Mouse (Mus musculus) heart, postnatal 0 days (tissue): ENCODE results near the gene Tmem238l. TPM values are rescaled to one million over a fixed set of nuclear protein-coding genes. Genes with fewer than 3 reads are reported as not detected.

Experiments
- ATAC-seq: fragments of 200-750 bp; cut with Nextera tagmentation; 2 replicates; pipeline ENCODE4 v1.8.0; 2017; ENCODE audit warnings: low read depth, moderate number of reproducible peaks, moderate library complexity; ENCODE audit not compliant: insufficient read depth
- DNase-seq: peaks from one replicate; pipeline ENCODE4 v3.0.0-alpha.2; 2016; ENCODE audit warnings: low spot score
- H3K27ac ChIP-seq: fragments of 300-500 bp; sonication (generic); 2 replicates; pipeline ENCODE4 v1.5.1; 2014; ENCODE audit warnings: low read depth, mild to moderate bottlenecking
- H3K27me3 ChIP-seq: fragments of 300-500 bp; sonication (generic); 2 replicates; pipeline ENCODE4 v1.6.1; 2014; ENCODE audit warnings: low read length, mixed read lengths; ENCODE audit not compliant: control insufficient read depth, insufficient read depth
- H3K36me3 ChIP-seq: fragments of 300-500 bp; sonication (generic); replicated peaks from 2 replicates; pipeline ENCODE4 v1.6.1; 2014; ENCODE audit warnings: low read length, mixed read lengths; ENCODE audit not compliant: control insufficient read depth, insufficient read depth
- H3K4me1 ChIP-seq: fragments of 300-500 bp; sonication (generic); 2 replicates; pipeline ENCODE4 v1.6.1; 2014; ENCODE audit warnings: antibody characterized with exemption; ENCODE audit not compliant: control insufficient read depth, insufficient read depth
- H3K4me2 ChIP-seq: fragments of 300-500 bp; sonication (generic); 2 replicates; pipeline ENCODE4 v1.6.1; 2014; ENCODE audit warnings: low read depth, mild to moderate bottlenecking, low read length, moderate library complexity
- H3K4me3 ChIP-seq: fragments of 300-500 bp; sonication (generic); 2 replicates; pipeline ENCODE4 v1.5.1; 2014; ENCODE audit warnings: low read depth, low read length
- H3K9ac ChIP-seq: fragments of 300-500 bp; sonication (generic); replicated peaks from 2 replicates; pipeline ENCODE4 v1.6.1; 2014; ENCODE audit warnings: low read depth, low read length, mixed read lengths
- H3K9me3 ChIP-seq: fragments of 300-500 bp; sonication (generic); replicated peaks from 2 replicates; pipeline ENCODE4 v1.6.1; 2016; ENCODE audit warnings: low read length; ENCODE audit not compliant: control insufficient read depth
- CTCF ChIP-seq: IDR thresholded peaks from 2 replicates; pipeline ENCODE4 v1.5.1; 2016; ENCODE audit warnings: antibody characterized with exemption, control low read depth, low read depth
- EP300 ChIP-seq: IDR thresholded peaks from 2 replicates; pipeline ENCODE4 v1.6.1; 2016; ENCODE audit warnings: antibody characterized with exemption, low read depth
- WGBS: fragments of 180-500 bp; shearing (Covaris S2); extraction: QIAGEN DNeasy Blood & Tissue Kit; methylation state at CpG from one replicate; pipeline ENCODE4 v1.1.7; 2014; 5-methylcytosine and 5-hydroxymethylcytosine counted together
- polyA plus RNA-seq: library from polyadenylated mRNA; unstranded; fragments of >200 nt; fragmentation: Nextera tagmentation; extraction: Ambion mirVana; gene quantifications from 2 replicates; pipeline ENCODE4 v1.2.1, GENCODE M21; 2015
- total RNA-seq: library from RNA; depleted of rRNA; stranded (reverse); fragments of >200 nt; gene quantifications from 2 replicates; pipeline ENCODE4 v1.2.3, GENCODE M21; 2014; ENCODE audit warnings: low replicate concordance

The Tmem238l gene
- total and polyA plus RNA-seq, 2 experiments from 2014 or later = 0.36 TPM; not detected in 1

DNA sequence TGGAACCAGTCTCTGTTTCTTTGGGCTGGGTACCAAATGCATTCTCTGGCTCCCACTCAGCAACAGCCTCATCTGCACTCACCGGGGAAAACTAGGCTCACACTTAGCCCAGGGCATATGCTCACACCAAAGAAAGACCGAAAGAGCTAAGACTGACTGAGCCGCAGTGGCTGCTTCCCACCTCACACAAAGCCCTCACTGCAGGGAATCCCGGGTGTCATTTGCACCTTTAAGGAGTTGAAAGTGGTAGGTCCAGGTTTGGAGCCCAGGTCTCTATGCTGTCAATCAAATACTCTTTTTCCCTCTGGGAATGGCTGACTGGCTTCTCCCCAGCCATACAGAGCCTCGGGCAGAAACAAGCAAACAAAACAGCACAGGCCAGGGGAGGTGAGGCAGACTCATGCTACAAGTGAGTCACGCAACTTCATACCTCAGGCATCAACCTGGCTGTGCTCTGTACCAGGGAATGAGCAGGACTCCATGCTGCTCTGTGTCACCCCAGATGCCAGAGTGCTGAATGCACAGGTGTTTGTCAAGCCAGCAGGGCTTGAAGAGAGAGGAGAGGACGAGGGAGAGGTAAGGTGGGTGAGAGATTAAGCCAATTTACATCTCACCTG, 10.2 kb downstream of the Tmem238l start:
- H3K9me3 ChIP-seq = no peaks in the 10 kb centered on the region
- no peak for TF ChIP-seq CTCF
- no peak for TF ChIP-seq EP300
- no peak overlapping the region for H3K9ac ChIP-seq
- 32% methylated on average over 7 of the region's 7 CpGs for WGBS
- no peak overlapping the region for H3K4me2 ChIP-seq
- no peaks in the 10 kb centered on the region for H3K27me3 ChIP-seq
- H3K36me3 ChIP-seq = no peaks in the 10 kb centered on the region
- DNase-seq = no peak
- no peak for ATAC-seq
- H3K4me3 ChIP-seq = no peak overlapping the region
- H3K27ac ChIP-seq = no peak overlapping the region
- H3K4me1 ChIP-seq = peaks cover 15% of the 10 kb centered on the region

GRCm38 (mm10) chr11:66968575-66968974, 12.1 kb downstream of the Tmem238l start:
- 92% methylated on average over 1 of the region's 1 CpGs for WGBS

DNA sequence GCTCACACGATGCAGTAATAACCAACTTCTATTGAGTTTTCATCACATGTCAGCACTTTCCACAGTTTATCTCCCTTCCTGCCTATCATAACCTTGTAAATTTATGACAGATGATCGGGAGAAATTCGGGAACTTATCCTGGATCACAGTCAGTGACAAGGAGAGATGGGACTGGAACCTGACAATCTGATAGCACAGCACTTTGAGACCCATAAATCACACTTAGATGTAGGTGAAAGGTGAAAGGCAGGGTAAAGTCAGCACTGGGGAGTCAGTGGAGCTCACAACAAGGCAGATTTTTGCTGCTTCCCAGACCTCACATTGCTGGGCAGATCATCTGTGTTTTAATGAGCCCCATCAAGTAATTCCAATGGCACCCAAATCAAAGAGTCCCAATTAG, 17.1 kb downstream of the Tmem238l start:
- Histone ChIP-seq H3K9ac (no peak overlapping the region), H3K9me3 (peaks cover 11% of the 10 kb centered on the region; the same call in 1 of the 2 replicates), H3K27ac (no peak overlapping the region), H3K4me1 (no peaks in the 10 kb centered on the region), H3K4me3 (no peak overlapping the region), H3K4me2 (no peak overlapping the region), H3K36me3 (no peaks in the 10 kb centered on the region), H3K27me3 (no peaks in the 10 kb centered on the region)
- WGBS = 47% methylated on average over 3 of the region's 3 CpGs
- ATAC-seq (no peak), DNase-seq (no peak)
- TF ChIP-seq EP300 (no peak), CTCF (no peak)

More at GRCm38 (mm10) chr11:66968575-66968974, 12.1 kb downstream of the Tmem238l start:
- DNase-seq (no peak), ATAC-seq (no peak)
- Histone ChIP-seq H3K9me3 (no peaks in the 10 kb centered on the region), H3K27ac (no peak overlapping the region), H3K4me2 (no peak overlapping the region), H3K4me3 (no peak overlapping the region), H3K9ac (no peak overlapping the region), H3K4me1 (no peaks in the 10 kb centered on the region), H3K36me3 (no peaks in the 10 kb centered on the region), H3K27me3 (no peaks in the 10 kb centered on the region)
- TF ChIP-seq CTCF = no peak
- TF ChIP-seq EP300 = no peak

DNA sequence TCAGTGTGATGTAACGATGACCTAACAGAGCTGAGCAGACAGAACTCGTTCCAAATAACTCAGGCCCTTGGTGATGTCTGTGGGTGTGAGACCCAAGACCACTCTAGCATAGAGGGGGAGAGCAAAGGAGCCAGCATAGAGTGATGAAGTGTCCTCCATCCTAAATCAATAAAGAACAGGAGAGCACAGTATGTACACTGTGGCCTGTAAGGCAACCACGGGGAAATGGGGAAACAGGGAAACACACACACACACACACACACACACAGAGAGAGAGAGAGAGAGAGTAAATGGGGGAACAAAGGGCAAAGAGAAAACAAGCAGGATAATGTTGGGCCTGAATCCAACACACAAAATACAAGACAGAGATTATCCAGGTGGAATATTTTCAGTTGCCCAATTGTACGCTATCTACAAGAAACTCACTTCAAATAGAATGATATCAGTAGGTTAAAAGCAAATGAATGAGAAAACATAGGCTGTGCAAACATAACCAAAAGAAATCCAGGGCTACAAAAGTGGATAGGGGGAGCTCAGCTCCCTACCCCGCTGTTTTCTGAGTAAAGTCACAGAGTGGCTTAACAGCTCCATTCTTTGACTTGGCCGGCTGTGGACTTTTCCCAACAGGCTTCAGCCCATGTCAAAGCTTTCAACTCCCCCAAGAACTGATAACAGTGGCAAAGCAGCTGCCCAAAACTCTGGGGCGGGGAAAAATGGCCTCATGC, 19.3 kb downstream of the Tmem238l start:
- no peak overlapping the region for H3K4me3 ChIP-seq
- H3K27ac ChIP-seq = no peak overlapping the region
- peaks cover 11% of the 10 kb centered on the region; the same call in 1 of the 2 replicates for H3K9me3 ChIP-seq
- H3K27me3 ChIP-seq = no peaks in the 10 kb centered on the region
- no peak for TF ChIP-seq EP300
- no peak for TF ChIP-seq CTCF
- DNase-seq = no peak
- H3K9ac ChIP-seq = no peak overlapping the region
- H3K36me3 ChIP-seq = no peaks in the 10 kb centered on the region
- no peaks in the 10 kb centered on the region for H3K4me1 ChIP-seq
- ATAC-seq = no peak
- no peak overlapping the region for H3K4me2 ChIP-seq
- 78% methylated on average over 7 of the region's 7 CpGs for WGBS

DNA sequence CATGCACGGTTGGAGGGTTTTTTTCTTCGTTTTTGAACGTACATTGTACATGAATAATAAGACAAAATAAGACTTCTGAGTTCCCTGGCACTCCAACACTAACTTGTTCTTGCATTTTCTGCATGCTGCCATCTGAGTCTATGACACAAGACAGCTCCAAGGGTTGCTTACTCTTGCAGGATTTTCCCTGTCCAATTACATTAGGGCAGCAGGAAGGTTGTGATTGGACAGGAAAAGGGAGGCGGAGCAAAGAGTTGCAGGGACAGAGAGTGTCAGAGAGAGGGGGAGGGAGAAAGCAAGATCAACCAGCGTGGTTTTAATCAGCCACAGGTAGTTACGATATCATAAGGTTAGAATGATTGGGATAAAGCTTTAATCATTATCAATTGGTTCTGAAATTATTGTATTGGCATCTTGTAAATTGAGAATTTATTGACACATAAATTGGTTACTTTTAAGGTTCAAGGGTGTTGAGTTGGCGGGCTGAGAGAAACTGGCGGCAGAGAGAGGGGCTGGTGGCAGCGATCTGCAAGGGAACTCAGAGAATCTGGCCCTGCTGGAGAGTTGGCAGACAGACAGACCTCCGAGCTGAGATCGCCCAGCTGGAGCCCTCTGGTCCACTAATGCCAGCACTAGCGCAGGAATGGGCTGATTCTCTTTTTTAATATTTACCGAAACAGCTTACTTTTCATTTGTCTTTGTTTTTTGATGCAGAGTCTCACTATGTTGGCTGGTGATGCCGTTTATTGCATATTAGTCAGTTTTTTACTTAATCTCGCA, 25.1 kb downstream of the Tmem238l start:
- ATAC-seq (no peak), DNase-seq (no peak)
- H3K4me1 ChIP-seq = no peaks in the 10 kb centered on the region
- WGBS = 74% methylated on average over 15 of the region's 15 CpGs
- H3K4me3 ChIP-seq = no peak overlapping the region
- TF ChIP-seq CTCF = no peak
- no peak for TF ChIP-seq EP300
- H3K4me2 ChIP-seq = no peak overlapping the region
- no peaks in the 10 kb centered on the region for H3K9me3 ChIP-seq
- no peak overlapping the region for H3K9ac ChIP-seq
- H3K36me3 ChIP-seq = no peaks in the 10 kb centered on the region
- no peak overlapping the region for H3K27ac ChIP-seq
- H3K27me3 ChIP-seq = no peaks in the 10 kb centered on the region
